Mouse (Mus musculus): Measurements from ENCODE around the gene Bcl2l13. TPM values are rescaled to one million over a fixed set of nuclear protein-coding genes. Genes with fewer than 3 reads are reported as not detected.

Bcl2l13 gene
- total and polyA plus RNA-seq, 2 experiments, result 17.4 to 24.3 TPM

- TF ChIP-seq CTCF (IDR thresholded peaks at IDR 0.05; ENCODE audit: low read depth, low read length) (no peak), POLR2A (IDR thresholded peaks at IDR 0.05; ENCODE audit: extremely low read depth, insufficient read depth, low read length) (no peak)
- Histone ChIP-seq H3K27me3 (ENCODE audit: control insufficient read depth, insufficient read depth, low read length) (no peaks in the 10 kb centered on the region), H3K4me3 (ENCODE audit: insufficient read depth, low read depth, low read length) (no peak overlapping the region), H3K36me3 (ENCODE audit: control insufficient read depth, insufficient read depth, low read length) (peaks cover 17% of the 10 kb centered on the region), H3K79me2 (ENCODE audit: control insufficient read depth, insufficient read depth, low read length) (no peaks in the 10 kb centered on the region), H3K4me1 (ENCODE audit: control insufficient read depth, insufficient read depth, low read length) (peaks cover 4% of the 10 kb centered on the region; the same call in 1 of the 2 replicates), H3K9ac (ENCODE audit: low read depth, low read length) (no peak overlapping the region), H3K27ac (replicated peaks; ENCODE audit: insufficient read depth, low read depth, low read length) (no peak overlapping the region)
- no peak for DNase-seq (ENCODE audit: extremely low read depth, low read depth, low spot score)
- WGBS, result 84% methylated on average over 1 of the region's 1 CpGs
These were observed 32.8 kb downstream of the Bcl2l13 start for GRCm38 (mm10) chr6:120868824-120869223.

- H3K27ac ChIP-seq (replicated peaks; ENCODE audit: insufficient read depth, low read depth, low read length), result no peak overlapping the region
- DNase-seq (ENCODE audit: extremely low read depth, low read depth, low spot score), result peak; percentile 18
These were observed 35.3 kb downstream of the Bcl2l13 start for GRCm38 (mm10) chr6:120871286-120871685.

GRCm38 (mm10) chr6:120873874-120874273 is 37.9 kb downstream of the Bcl2l13 start:
- TF ChIP-seq CTCF (IDR thresholded peaks at IDR 0.05; ENCODE audit: low read depth, low read length) (no peak), POLR2A (IDR thresholded peaks at IDR 0.05; ENCODE audit: extremely low read depth, insufficient read depth, low read length) (no peak)
- no peaks in the 10 kb centered on the region for H3K4me1 ChIP-seq (ENCODE audit: control insufficient read depth, insufficient read depth, low read length)
- H3K4me3 ChIP-seq (ENCODE audit: insufficient read depth, low read depth, low read length), result no peak overlapping the region
- WGBS, result 73% methylated on average over 9 of the region's 9 CpGs
- no peak overlapping the region for H3K27ac ChIP-seq (replicated peaks; ENCODE audit: insufficient read depth, low read depth, low read length)
- peaks cover 24% of the 10 kb centered on the region for H3K36me3 ChIP-seq (ENCODE audit: control insufficient read depth, insufficient read depth, low read length)
- DNase-seq (ENCODE audit: extremely low read depth, low read depth, low spot score), result no peak
- no peak overlapping the region for H3K9ac ChIP-seq (ENCODE audit: low read depth, low read length)
- no peaks in the 10 kb centered on the region for H3K27me3 ChIP-seq (ENCODE audit: control insufficient read depth, insufficient read depth, low read length)
- H3K79me2 ChIP-seq (ENCODE audit: control insufficient read depth, insufficient read depth, low read length), result no peaks in the 10 kb centered on the region

More at GRCm38 (mm10) chr6:120871286-120871685, 35.3 kb downstream of the Bcl2l13 start:
- H3K36me3 ChIP-seq (ENCODE audit: control insufficient read depth, insufficient read depth, low read length), result peaks cover 13% of the 10 kb centered on the region
- no peaks in the 10 kb centered on the region for H3K27me3 ChIP-seq (ENCODE audit: control insufficient read depth, insufficient read depth, low read length)
- no peak for TF ChIP-seq CTCF (IDR thresholded peaks at IDR 0.05; ENCODE audit: low read depth, low read length)
- no peak for TF ChIP-seq POLR2A (IDR thresholded peaks at IDR 0.05; ENCODE audit: extremely low read depth, insufficient read depth, low read length)
- no peak overlapping the region for H3K4me3 ChIP-seq (ENCODE audit: insufficient read depth, low read depth, low read length)
- H3K4me1 ChIP-seq (ENCODE audit: control insufficient read depth, insufficient read depth, low read length), result peaks cover 4% of the 10 kb centered on the region; the same call in 1 of the 2 replicates
- no peaks in the 10 kb centered on the region for H3K79me2 ChIP-seq (ENCODE audit: control insufficient read depth, insufficient read depth, low read length)
- H3K9ac ChIP-seq (ENCODE audit: low read depth, low read length), result no peak overlapping the region
- WGBS, result 46% methylated on average over 2 of the region's 2 CpGs

DNA sequence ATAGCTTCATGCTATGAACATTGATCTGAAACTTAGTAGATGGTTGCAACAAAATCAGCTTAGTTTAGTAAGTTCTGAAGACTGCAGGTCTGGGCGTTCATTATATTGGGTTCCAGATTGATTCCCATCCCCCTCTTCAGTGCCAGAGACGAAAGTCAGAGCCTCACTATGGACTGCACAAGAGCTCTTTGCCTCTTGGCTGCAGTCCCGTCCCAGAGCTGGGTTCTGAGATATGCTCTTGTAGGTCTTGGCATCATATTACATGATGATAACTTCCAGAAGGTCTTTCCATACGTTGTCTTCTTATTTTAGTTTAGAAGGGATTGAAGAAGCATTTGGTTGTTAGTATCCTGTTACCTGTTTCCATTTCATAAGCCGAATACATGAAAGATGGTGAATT is 43.0 kb downstream of the Bcl2l13 start:
- no peaks in the 10 kb centered on the region for H3K4me1 ChIP-seq (ENCODE audit: control insufficient read depth, insufficient read depth, low read length)
- H3K4me3 ChIP-seq (ENCODE audit: insufficient read depth, low read depth, low read length), result no peak overlapping the region
- H3K79me2 ChIP-seq (ENCODE audit: control insufficient read depth, insufficient read depth, low read length), result no peaks in the 10 kb centered on the region
- 85% methylated on average over 5 of the region's 5 CpGs for WGBS
- H3K36me3 ChIP-seq (ENCODE audit: control insufficient read depth, insufficient read depth, low read length), result peaks cover 28% of the 10 kb centered on the region
- TF ChIP-seq POLR2A (IDR thresholded peaks at IDR 0.05; ENCODE audit: extremely low read depth, insufficient read depth, low read length), result no peak
- no peak for TF ChIP-seq CTCF (IDR thresholded peaks at IDR 0.05; ENCODE audit: low read depth, low read length)
- no peak for DNase-seq (ENCODE audit: extremely low read depth, low read depth, low spot score)
- no peak overlapping the region for H3K9ac ChIP-seq (ENCODE audit: low read depth, low read length)
- no peak overlapping the region for H3K27ac ChIP-seq (replicated peaks; ENCODE audit: insufficient read depth, low read depth, low read length)
- no peaks in the 10 kb centered on the region for H3K27me3 ChIP-seq (ENCODE audit: control insufficient read depth, insufficient read depth, low read length)

DNA sequence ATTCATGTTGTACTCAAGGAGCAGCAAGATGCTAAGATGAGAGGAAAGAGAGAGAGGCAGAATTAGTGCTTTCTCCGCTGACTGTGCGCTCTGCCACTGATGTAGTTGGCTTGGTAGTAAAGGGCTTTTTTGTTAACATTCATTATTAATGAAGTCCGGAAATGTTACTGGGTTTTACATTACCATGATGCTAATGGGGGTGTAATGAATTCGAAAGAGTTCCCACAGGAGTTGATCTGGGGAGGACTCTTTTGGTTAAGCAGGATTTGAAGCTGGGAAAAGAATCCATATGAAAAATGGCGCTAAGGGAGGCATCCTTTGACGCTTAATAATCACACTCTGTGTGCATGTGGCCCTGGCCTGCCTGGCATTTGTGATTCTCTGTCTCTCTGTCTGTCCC is 48.4 kb downstream of the Bcl2l13 start:
- Histone ChIP-seq H3K4me1 (ENCODE audit: control insufficient read depth, insufficient read depth, low read length) (no peaks in the 10 kb centered on the region), H3K27me3 (ENCODE audit: control insufficient read depth, insufficient read depth, low read length) (no peaks in the 10 kb centered on the region), H3K79me2 (ENCODE audit: control insufficient read depth, insufficient read depth, low read length) (no peaks in the 10 kb centered on the region), H3K4me3 (ENCODE audit: insufficient read depth, low read depth, low read length) (no peak overlapping the region), H3K9ac (ENCODE audit: low read depth, low read length) (no peak overlapping the region), H3K27ac (replicated peaks; ENCODE audit: insufficient read depth, low read depth, low read length) (no peak overlapping the region), H3K36me3 (ENCODE audit: control insufficient read depth, insufficient read depth, low read length) (peaks cover 20% of the 10 kb centered on the region)
- no peak for DNase-seq (ENCODE audit: extremely low read depth, low read depth, low spot score)
- 98% methylated on average over 6 of the region's 6 CpGs for WGBS
- no peak for TF ChIP-seq POLR2A (IDR thresholded peaks at IDR 0.05; ENCODE audit: extremely low read depth, insufficient read depth, low read length)
- TF ChIP-seq CTCF (IDR thresholded peaks at IDR 0.05; ENCODE audit: low read depth, low read length), result no peak

DNA sequence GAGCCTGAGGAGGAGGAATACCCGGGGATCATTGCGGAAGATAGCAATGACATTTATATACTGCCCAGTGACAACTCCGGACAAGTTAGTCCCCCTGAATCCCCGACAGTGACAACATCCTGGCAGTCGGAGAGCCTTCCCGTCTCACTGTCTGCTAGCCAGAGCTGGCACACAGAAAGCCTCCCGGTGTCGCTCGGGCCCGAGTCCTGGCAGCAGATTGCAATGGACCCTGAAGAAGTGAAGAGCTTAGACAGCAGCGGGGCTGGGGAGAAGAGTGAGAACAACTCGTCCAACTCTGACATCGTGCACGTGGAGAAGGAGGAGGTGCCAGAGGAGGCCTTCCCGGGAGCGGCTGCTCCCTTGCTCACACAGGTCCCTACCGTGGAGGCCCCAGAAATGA is 50.7 kb downstream of the Bcl2l13 start:
- 94% methylated on average over 17 of the region's 17 CpGs for WGBS
- Histone ChIP-seq H3K36me3 (ENCODE audit: control insufficient read depth, insufficient read depth, low read length) (peaks cover 15% of the 10 kb centered on the region), H3K27ac (replicated peaks; ENCODE audit: insufficient read depth, low read depth, low read length) (no peak overlapping the region), H3K4me3 (ENCODE audit: insufficient read depth, low read depth, low read length) (no peak overlapping the region), H3K4me1 (ENCODE audit: control insufficient read depth, insufficient read depth, low read length) (no peaks in the 10 kb centered on the region), H3K79me2 (ENCODE audit: control insufficient read depth, insufficient read depth, low read length) (no peaks in the 10 kb centered on the region), H3K9ac (ENCODE audit: low read depth, low read length) (no peak overlapping the region), H3K27me3 (ENCODE audit: control insufficient read depth, insufficient read depth, low read length) (no peaks in the 10 kb centered on the region)
- TF ChIP-seq CTCF (IDR thresholded peaks at IDR 0.05; ENCODE audit: low read depth, low read length) (no peak), POLR2A (IDR thresholded peaks at IDR 0.05; ENCODE audit: extremely low read depth, insufficient read depth, low read length) (no peak)
- DNase-seq (ENCODE audit: extremely low read depth, low read depth, low spot score), result no peak
